Mouse (Mus musculus): ENCODE data around the gene Cdhr2. TPM values are rescaled to one million over a fixed set of nuclear protein-coding genes. Genes with fewer than 3 reads are reported as not detected.

The Cdhr2 gene
- total and polyA plus RNA-seq, 2 experiments from 2014 or later, result 0.37 to 0.41 TPM

GRCm38 (mm10) chr13:54685174-54685573 lies 16.1 kb upstream of the Cdhr2 start:
- H3K9ac ChIP-seq (replicated peaks; ENCODE audit: low read length), result 0 out of 2 replicates have a peak overlapping the region, but pooled peaks have one; percentile 14
- H3K9me3 ChIP-seq (ENCODE audit: low read length), result no peaks in the 10 kb centered on the region
- WGBS, result 33% methylated on average over 2 of the region's 2 CpGs
- peak overlapping the region; percentile 69 for H3K4me2 ChIP-seq (ENCODE audit: low read depth, low read length)
- H3K27ac ChIP-seq, result no peak overlapping the region
- peaks cover 40% of the 10 kb centered on the region for H3K36me3 ChIP-seq (ENCODE audit: insufficient read depth, low read length)
- no peaks in the 10 kb centered on the region for H3K27me3 ChIP-seq (ENCODE audit: insufficient read depth, low read length)
- ATAC-seq (no peak), DNase-seq (ENCODE audit: low spot score) (peak; percentile 18)
- H3K4me1 ChIP-seq (ENCODE audit: insufficient read depth, low read length), result peaks cover 20% of the 10 kb centered on the region; the same call in 1 of the 2 replicates
- peak overlapping the region; percentile 99; the same call in 1 of the 2 replicates for H3K4me3 ChIP-seq (ENCODE audit: low read length)
- peak; percentile 67 for TF ChIP-seq CTCF (IDR thresholded peaks at IDR 0.05; ENCODE audit: low read depth)

- Histone ChIP-seq H3K4me2 (ENCODE audit: low read depth, low read length) (peak overlapping the region; percentile 69), H3K9ac (replicated peaks; ENCODE audit: low read length) (peak overlapping the region; percentile 97), H3K4me1 (ENCODE audit: insufficient read depth, low read length) (peaks cover 20% of the 10 kb centered on the region; the same call in 1 of the 2 replicates), H3K27ac (peak overlapping the region; percentile 99), H3K27me3 (ENCODE audit: insufficient read depth, low read length) (no peaks in the 10 kb centered on the region), H3K4me3 (ENCODE audit: low read length) (peak overlapping the region; percentile 99), H3K9me3 (ENCODE audit: low read length) (no peaks in the 10 kb centered on the region), H3K36me3 (ENCODE audit: insufficient read depth, low read length) (peaks cover 31% of the 10 kb centered on the region)
- no peak for TF ChIP-seq CTCF (IDR thresholded peaks at IDR 0.05; ENCODE audit: low read depth)
- ATAC-seq, result no peak
- DNase-seq (ENCODE audit: low spot score), result no peak
- 5% methylated on average over 19 of the region's 19 CpGs for WGBS
These were observed 14.9 kb upstream of the Cdhr2 start for GRCm38 (mm10) chr13:54686139-54687053.

GRCm38 (mm10) chr13:54687096-54687495 lies 14.2 kb upstream of the Cdhr2 start:
- Histone ChIP-seq H3K4me1 (ENCODE audit: insufficient read depth, low read length) (peaks cover 27% of the 10 kb centered on the region), H3K36me3 (ENCODE audit: insufficient read depth, low read length) (peaks cover 24% of the 10 kb centered on the region), H3K27ac (peak overlapping the region; percentile 99), H3K4me2 (ENCODE audit: low read depth, low read length) (peak overlapping the region; percentile 69), H3K9ac (replicated peaks; ENCODE audit: low read length) (peak overlapping the region; percentile 97), H3K9me3 (ENCODE audit: low read length) (no peaks in the 10 kb centered on the region), H3K27me3 (ENCODE audit: insufficient read depth, low read length) (no peaks in the 10 kb centered on the region), H3K4me3 (ENCODE audit: low read length) (peak overlapping the region; percentile 99)
- TF ChIP-seq CTCF (IDR thresholded peaks at IDR 0.05; ENCODE audit: low read depth), result no peak
- under 1% methylated on average over 35 of the region's 35 CpGs for WGBS
- ATAC-seq (peak; percentile 60), DNase-seq (ENCODE audit: low spot score) (peak; percentile 87)

GRCm38 (mm10) chr13:54687575-54688424 lies 13.5 kb upstream of the Cdhr2 start:
- Histone ChIP-seq H3K4me3 (ENCODE audit: low read length) (peak overlapping the region; percentile 99), H3K27me3 (ENCODE audit: insufficient read depth, low read length) (no peaks in the 10 kb centered on the region), H3K9me3 (ENCODE audit: low read length) (no peaks in the 10 kb centered on the region), H3K9ac (replicated peaks; ENCODE audit: low read length) (peak overlapping the region; percentile 97), H3K4me1 (ENCODE audit: insufficient read depth, low read length) (peaks cover 34% of the 10 kb centered on the region), H3K4me2 (ENCODE audit: low read depth, low read length) (peak overlapping the region; percentile 69), H3K27ac (peak overlapping the region; percentile 99), H3K36me3 (ENCODE audit: insufficient read depth, low read length) (peaks cover 17% of the 10 kb centered on the region)
- 2% methylated on average over 79 of the region's 82 CpGs for WGBS
- peak; percentile 91 for ATAC-seq
- no peak for TF ChIP-seq CTCF (IDR thresholded peaks at IDR 0.05; ENCODE audit: low read depth)
- peak; percentile 98 for DNase-seq (ENCODE audit: low spot score)

GRCm38 (mm10) chr13:54690151-54690740 lies 11.0 kb upstream of the Cdhr2 start:
- Histone ChIP-seq H3K9ac (replicated peaks; ENCODE audit: low read length) (no peak overlapping the region), H3K4me3 (ENCODE audit: low read length) (no peak overlapping the region), H3K9me3 (ENCODE audit: low read length) (no peaks in the 10 kb centered on the region), H3K4me2 (ENCODE audit: low read depth, low read length) (no peak overlapping the region), H3K27me3 (ENCODE audit: insufficient read depth, low read length) (no peaks in the 10 kb centered on the region), H3K36me3 (ENCODE audit: insufficient read depth, low read length) (0 out of 2 replicates have a peak, but pooled peaks cover 3% of the 10 kb centered on the region), H3K27ac (no peak overlapping the region), H3K4me1 (ENCODE audit: insufficient read depth, low read length) (peaks cover 34% of the 10 kb centered on the region)
- no peak for TF ChIP-seq CTCF (IDR thresholded peaks at IDR 0.05; ENCODE audit: low read depth)
- WGBS, result 89% methylated on average over 8 of the region's 8 CpGs
- no peak for DNase-seq (ENCODE audit: low spot score)
- ATAC-seq, result no peak

GRCm38 (mm10) chr13:54691737-54692136 lies 9.5 kb upstream of the Cdhr2 start:
- H3K4me3 ChIP-seq (ENCODE audit: low read length), result no peak overlapping the region; the same call in 1 of the 2 replicates
- 0 out of 2 replicates have a peak, but pooled peaks cover 3% of the 10 kb centered on the region for H3K36me3 ChIP-seq (ENCODE audit: insufficient read depth, low read length)
- TF ChIP-seq CTCF (IDR thresholded peaks at IDR 0.05; ENCODE audit: low read depth), result no peak
- ATAC-seq (no peak), DNase-seq (ENCODE audit: low spot score) (no peak)
- no peaks in the 10 kb centered on the region for H3K27me3 ChIP-seq (ENCODE audit: insufficient read depth, low read length)
- H3K4me2 ChIP-seq (ENCODE audit: low read depth, low read length), result peak overlapping the region; percentile 96
- H3K27ac ChIP-seq, result no peak overlapping the region
- H3K9me3 ChIP-seq (ENCODE audit: low read length), result no peaks in the 10 kb centered on the region
- H3K9ac ChIP-seq (replicated peaks; ENCODE audit: low read length), result no peak overlapping the region; the same call in 1 of the 2 replicates
- peaks cover 24% of the 10 kb centered on the region for H3K4me1 ChIP-seq (ENCODE audit: insufficient read depth, low read length)

Data from hindbrain, postnatal 0 days (tissue).